In the genomic region with DNA sequence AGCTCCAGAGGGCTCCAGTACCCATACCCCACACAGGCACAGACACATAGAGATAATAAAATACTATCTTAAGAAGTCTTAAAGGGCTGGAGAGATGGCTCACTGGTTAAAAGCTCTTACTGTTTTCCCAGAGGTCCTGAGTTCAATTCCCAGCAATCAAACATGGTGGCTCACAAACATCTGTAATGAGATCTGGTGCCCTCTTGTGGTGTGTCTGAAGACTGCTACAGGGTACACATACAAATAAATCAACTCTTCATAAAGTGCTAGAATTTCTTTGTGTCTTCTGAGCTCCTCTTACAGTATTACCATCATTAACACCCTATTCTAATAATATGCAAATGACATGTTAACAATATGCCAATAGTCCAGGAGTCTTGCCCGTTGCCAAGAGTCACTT, we compare ENCODE assay signal across 20 mouse cellular contexts. TPM values are rescaled to one million over a fixed set of nuclear protein-coding genes. Genes with fewer than 3 reads are reported as not detected.
DNase-seq lines count a peak whose midpoint lies in the region; ATAC-seq and TF ChIP-seq lines count a peak whose summit lies in the region.
"Had no signal": no experiment of that assay in that cellular context is flagged by ENCODE, and none has a peak within 500 bp of the region (broad histone marks: within the 10 kb centered on the region; RNA-seq: fewer than 3 reads in every experiment).

No protein-coding gene starts in this region.

- no peak for TF ChIP-seq POLR2A in small intestine, adult 2 months (IDR thresholded peaks at IDR 0.05; ENCODE audit: low read depth, low read length)

- ATAC-seq in kidney, postnatal 0 days (replicated peaks; ENCODE audit: low FRiP score, low read depth): no peak
- ATAC-seq: forebrain, embryonic 14.5 days had no signal

- 93% methylated on average over 1 of the region's 1 CpGs for WGBS in kidney, postnatal 0 days
- WGBS in small intestine, adult 2 months: 35% methylated on average over 1 of the region's 1 CpGs

- H3K4me1 ChIP-seq in kidney, postnatal 0 days (replicated peaks; ENCODE audit: insufficient read depth, low read length): no peaks in the 10 kb centered on the region
- H3K4me1 ChIP-seq in small intestine, adult 2 months (ENCODE audit: control insufficient read depth, insufficient read depth, insufficient read length, low read length): peaks cover 18% of the 10 kb centered on the region
- H3K4me1 ChIP-seq: embryonic facial prominence, embryonic 10.5 days; heart, embryonic 15.5 days; hindbrain, embryonic 10.5 days had no signal

- H3K36me3 ChIP-seq in kidney, postnatal 0 days (ENCODE audit: insufficient read depth, low read length): no peaks in the 10 kb centered on the region
- H3K36me3 ChIP-seq in small intestine, adult 2 months (ENCODE audit: control insufficient read depth, insufficient read depth, low read length): peaks cover 22% of the 10 kb centered on the region
- H3K36me3 ChIP-seq: embryonic facial prominence, embryonic 10.5 days; heart, embryonic 15.5 days; hindbrain, embryonic 10.5 days had no signal

- intact Hi-C loops in gastrocnemius, adult 2 months (cut with DNase I): no loop called here

- no peak for DNase-seq in gastrocnemius, adult 2 months
- no peak for DNase-seq in gastrocnemius, postnatal 4 days (ENCODE audit: low spot score in 2 of 2)
- no peak for DNase-seq in kidney, postnatal 0 days (ENCODE audit: low spot score)
- DNase-seq in kidney, adult 8-10 months: no peak
- DNase-seq in 3T3-L1 (ENCODE audit: low read depth, low spot score): peak; percentile 13
- DNase-seq in right cerebral cortex, adult 18-20 months: no peak
- DNase-seq: adrenal gland, adult 8-10 months; adrenal gland, postnatal 36 days; cerebellum, adult 2 months; cerebellum, postnatal 10 days; gastrocnemius, postnatal 10 days had no signal

- H3K4me3 ChIP-seq in gastrocnemius, adult 2 months: no peak overlapping the region
- H3K4me3 ChIP-seq in kidney, postnatal 0 days (replicated peaks; ENCODE audit: low read depth, low read length): no peak overlapping the region
- no peak overlapping the region for H3K4me3 ChIP-seq in small intestine, adult 2 months (ENCODE audit: low read depth, low read length)
- H3K4me3 ChIP-seq: embryonic facial prominence, embryonic 10.5 days; heart, embryonic 15.5 days; hindbrain, embryonic 10.5 days had no signal

- no peaks in the 10 kb centered on the region for H3K27me3 ChIP-seq in kidney, postnatal 0 days (ENCODE audit: insufficient read depth, low read length)
- no peaks in the 10 kb centered on the region for H3K27me3 ChIP-seq in small intestine, adult 2 months (ENCODE audit: control insufficient read depth, insufficient read depth, low read length)
- H3K27me3 ChIP-seq: CH12.LX; heart, embryonic 15.5 days had no signal

- no peak overlapping the region for H3K27ac ChIP-seq in gastrocnemius, adult 2 months
- H3K27ac ChIP-seq in kidney, postnatal 0 days: no peak overlapping the region
- H3K27ac ChIP-seq in small intestine, adult 2 months (ENCODE audit: insufficient read depth, low read depth, low read length): peak overlapping the region; percentile 82
- H3K27ac ChIP-seq: embryonic facial prominence, embryonic 10.5 days; heart, embryonic 15.5 days; hindbrain, embryonic 10.5 days; hindbrain, embryonic 14.5 days had no signal

- H3K9me3 ChIP-seq in kidney, postnatal 0 days (replicated peaks; ENCODE audit: low read length): no peaks in the 10 kb centered on the region
- H3K9me3 ChIP-seq: embryonic facial prominence, embryonic 10.5 days; heart, embryonic 15.5 days; hindbrain, embryonic 10.5 days had no signal

- TF ChIP-seq CTCF in gastrocnemius, adult 2 months (IDR thresholded peaks at IDR 0.05): peak; percentile 41
- peak; percentile 45 for TF ChIP-seq CTCF in kidney, postnatal 0 days (IDR thresholded peaks at IDR 0.05; ENCODE audit: low read depth)
- TF ChIP-seq CTCF in small intestine, adult 2 months (IDR thresholded peaks at IDR 0.05; ENCODE audit: extremely low read depth, insufficient read length, insufficient replicate concordance, low read depth, low read length): no peak

- no peak overlapping the region for H3K9ac ChIP-seq in kidney, postnatal 0 days (ENCODE audit: low read depth, low read length)
- H3K9ac ChIP-seq: heart, embryonic 15.5 days; hindbrain, embryonic 14.5 days had no signal

- H3K4me2 ChIP-seq in kidney, postnatal 0 days (ENCODE audit: low read length): no peak overlapping the region
- H3K4me2 ChIP-seq: heart, embryonic 11.5 days; heart, embryonic 15.5 days; hindbrain, embryonic 14.5 days had no signal

RNA-seq across cellular contexts. Expression of gene Mfsd9, which starts 26.4 kb away (rescaled TPM):
- total RNA-seq in gastrocnemius, adult 2 months (2021): under 1 TPM; 0.31 to 0.89 TPM
- total RNA-seq in gastrocnemius, postnatal 4 days (2021): 1 to 10 TPM; 1.4 to 2.3 TPM
- 7.0 and 8.3 TPM in 2 replicates for polyA plus RNA-seq in kidney, postnatal 0 days (2015; fragmentation: Nextera tagmentation; extraction: Ambion mirVana)
- 6.7 and 14.0 TPM in 2 replicates for polyA plus RNA-seq in small intestine, adult 2 months (2012; rRNA removed)
- total RNA-seq: CH12.LX had no signal

RNA-seq across cellular contexts. Expression of gene Tmem182, which starts 41.4 kb away (rescaled TPM):
- total RNA-seq in gastrocnemius, adult 2 months (2021): 100 to 1,000 TPM; 181 to 243 TPM
- total RNA-seq in gastrocnemius, postnatal 4 days (2021): 100 to 1,000 TPM; 137 to 148 TPM
- 0.71 and 0.92 TPM in 2 replicates for polyA plus RNA-seq in kidney, postnatal 0 days (2015; fragmentation: Nextera tagmentation; extraction: Ambion mirVana)
- not detected in 2 replicates for polyA plus RNA-seq in small intestine, adult 2 months (2012; rRNA removed)
- total RNA-seq: CH12.LX, ES-E14 had no signal
- polyA plus RNA-seq: embryonic facial prominence, embryonic 10.5 days; forebrain, embryonic 14.5 days; hindbrain, embryonic 10.5 days; hindbrain, embryonic 14.5 days had no signal
